Mouse (Mus musculus): ENCODE measurements around the gene Ankrd7.

DNA sequence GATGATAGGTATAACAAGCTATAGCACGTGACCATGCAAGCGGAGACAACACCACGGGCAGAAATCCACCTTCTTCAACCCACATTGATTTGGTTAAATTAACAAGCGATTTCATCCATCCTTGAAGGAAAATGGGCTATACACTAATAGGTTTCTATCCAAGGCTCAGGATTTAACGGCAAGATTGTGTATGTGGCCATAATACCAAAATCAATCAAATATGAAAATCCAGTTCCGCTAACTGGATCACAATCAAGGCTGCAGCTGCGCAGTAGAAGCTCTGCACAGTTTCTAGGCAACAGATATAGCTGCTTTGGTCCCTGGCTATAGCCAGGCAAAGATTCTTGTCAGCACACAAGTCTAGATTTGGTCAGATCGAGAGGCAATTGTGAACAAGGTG, at the start of gene Ankrd7:
- TF ChIP-seq CTCF (IDR thresholded peaks at IDR 0.05; ENCODE audit: low read depth, low read length), result no peak
- TF ChIP-seq POLR2A (IDR thresholded peaks at IDR 0.05; ENCODE audit: insufficient read depth, low read length), result no peak
- no peak for TF ChIP-seq EP300 (IDR thresholded peaks at IDR 0.05; ENCODE audit: insufficient read depth, low read depth, low read length)
